Mouse (Mus musculus) lung, postnatal 4 days (tissue): ENCODE data around the gene Brix1.

ENCODE experiments used
- DNase-seq, 2 experiments: peaks; one replicate each; pipeline ENCODE4 v3.0.0; 2021

Brix1 gene

GRCm38 (mm10) chr15:10447102-10447501, 38.6 kb downstream of the Brix1 start:
- DNase-seq = no peak

- no peak for DNase-seq
Observed at GRCm38 (mm10) chr15:10442275-10442674, 43.5 kb downstream of the Brix1 start.

GRCm38 (mm10) chr15:10441493-10441892, 44.3 kb downstream of the Brix1 start:
- DNase-seq = no peak

DNA sequence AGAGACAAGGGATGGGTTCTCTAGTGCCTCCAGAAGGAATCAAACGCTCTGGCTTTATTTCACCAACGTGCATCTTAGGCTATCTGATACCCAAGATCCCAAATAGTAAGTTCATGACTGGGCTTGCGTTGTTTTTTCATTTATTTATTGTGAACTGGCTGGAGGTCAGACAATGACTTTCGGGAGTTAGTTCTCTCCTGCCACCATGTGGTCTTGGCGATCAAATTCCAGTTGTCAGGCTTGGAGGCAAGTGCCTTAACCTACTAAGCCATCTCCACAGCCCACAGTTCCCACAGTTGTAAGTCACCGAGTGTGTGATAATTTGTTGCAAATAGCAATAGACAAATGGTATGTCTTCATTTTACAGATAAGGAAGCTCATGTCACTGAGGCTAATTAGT, 45.8 kb downstream of the Brix1 start:
- DNase-seq = no peak

DNA sequence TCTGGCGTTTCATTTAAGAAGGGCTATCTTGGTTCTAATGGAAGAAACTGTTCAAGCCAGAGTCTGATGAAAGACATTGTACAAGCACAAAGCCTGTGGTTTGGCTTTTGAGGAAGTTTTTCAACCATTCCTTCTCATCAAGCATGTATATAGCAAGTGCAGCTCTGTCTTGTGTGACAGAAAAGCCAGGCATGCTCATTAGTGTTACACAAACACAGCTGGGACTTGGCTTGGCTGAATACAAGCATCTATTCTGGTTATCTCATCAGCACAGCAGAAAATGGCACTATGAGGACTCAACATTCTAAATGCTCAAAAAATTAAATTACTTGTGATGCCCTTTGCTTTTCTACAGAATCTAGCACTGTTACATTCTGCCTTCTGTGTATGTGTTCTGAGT, 48.9 kb downstream of the Brix1 start:
- DNase-seq = no peak

GRCm38 (mm10) chr15:10426545-10427266, 59.0 kb downstream of the Brix1 start:
- DNase-seq = no peak

DNA sequence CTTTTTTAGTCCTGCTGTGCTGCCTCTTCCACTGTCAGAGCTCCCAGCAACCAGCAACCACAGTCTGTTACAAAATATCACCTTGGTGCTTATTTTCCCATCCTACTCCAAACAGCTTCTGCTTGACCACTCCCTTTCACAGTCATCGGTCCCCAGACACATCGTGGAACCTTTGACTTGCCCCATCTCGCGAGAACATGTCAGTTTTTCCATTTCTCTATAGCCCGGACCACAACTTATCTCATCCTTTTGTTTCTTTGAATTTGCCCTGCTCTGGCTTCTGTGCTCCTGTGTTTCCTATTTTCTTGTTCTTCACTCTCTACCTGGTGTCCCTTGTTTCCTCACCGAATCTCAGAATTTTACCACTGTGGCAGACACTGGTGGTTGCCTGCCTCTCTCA, 59.6 kb downstream of the Brix1 start:
- no peak for DNase-seq
